Mouse (Mus musculus): ENCODE data around the gene Agbl2.

Agbl2 gene

GRCm38 (mm10) chr2:90782458-90782857 lies at the start of gene Agbl2:
Gene Agbl2 (plus strand): TSS chr2:90782727.
- peak; percentile 28 to 32 for DNase-seq

DNA sequence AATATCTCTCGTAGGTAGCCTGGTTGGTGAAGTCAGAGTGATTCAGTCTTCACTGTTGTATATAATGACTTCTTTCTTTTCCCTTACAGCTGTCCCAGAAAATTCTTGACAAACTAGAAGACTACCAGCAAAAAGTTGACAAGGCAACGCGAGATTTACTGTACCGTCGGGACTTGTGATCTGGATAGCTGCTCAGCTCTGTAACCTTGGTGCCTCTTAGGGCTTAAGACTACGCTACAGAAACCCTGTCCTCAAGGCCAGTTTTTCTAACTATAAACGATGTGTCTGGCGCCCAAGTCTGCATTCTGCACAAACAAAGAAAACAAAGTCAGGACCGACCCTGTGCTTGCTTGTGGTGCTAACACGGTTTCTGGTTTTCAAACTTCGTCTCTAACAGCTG lies 47.2 kb upstream of the Agbl2 start:
- DNase-seq, result no peak

DNA sequence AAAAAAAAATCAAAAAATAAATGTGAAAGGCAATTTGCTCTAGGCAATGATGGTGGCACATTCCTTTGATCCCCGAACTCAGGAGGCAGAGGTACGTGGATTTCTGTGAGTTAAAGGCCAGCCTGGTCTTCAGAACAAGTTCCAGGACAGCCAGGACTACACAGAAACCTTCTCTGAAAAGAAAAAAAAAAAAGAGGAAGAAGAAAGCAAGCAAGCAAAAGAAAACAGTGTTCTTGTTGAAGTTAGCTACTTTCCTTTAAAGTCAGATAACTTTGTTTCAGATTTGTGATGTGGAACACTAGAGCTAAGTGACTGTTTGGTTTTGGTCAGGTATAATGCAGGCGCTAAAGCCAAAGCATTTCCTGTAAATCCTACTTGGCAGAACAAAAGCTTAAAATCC lies 43.7 kb upstream of the Agbl2 start:
- no peak for DNase-seq

DNA sequence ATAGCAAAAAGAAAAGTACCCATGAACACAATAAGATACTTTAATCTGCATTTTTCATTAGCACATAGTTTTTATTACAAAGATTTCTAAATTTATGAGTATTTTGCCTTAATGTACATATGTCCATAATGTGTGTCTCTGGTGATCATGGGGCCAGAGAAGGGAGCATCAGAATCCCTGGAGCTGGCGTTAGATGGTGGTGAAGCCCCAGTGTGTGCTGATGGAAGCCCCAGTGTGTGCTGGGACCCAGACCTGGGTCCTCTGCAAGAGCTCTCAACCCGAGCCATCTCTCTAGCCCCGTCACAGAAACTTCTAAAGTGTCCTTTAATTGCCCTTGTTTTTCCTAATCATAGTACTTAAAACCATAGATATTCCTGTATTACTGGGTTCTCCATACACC lies 43.2 kb upstream of the Agbl2 start:
- DNase-seq, result no peak

DNA sequence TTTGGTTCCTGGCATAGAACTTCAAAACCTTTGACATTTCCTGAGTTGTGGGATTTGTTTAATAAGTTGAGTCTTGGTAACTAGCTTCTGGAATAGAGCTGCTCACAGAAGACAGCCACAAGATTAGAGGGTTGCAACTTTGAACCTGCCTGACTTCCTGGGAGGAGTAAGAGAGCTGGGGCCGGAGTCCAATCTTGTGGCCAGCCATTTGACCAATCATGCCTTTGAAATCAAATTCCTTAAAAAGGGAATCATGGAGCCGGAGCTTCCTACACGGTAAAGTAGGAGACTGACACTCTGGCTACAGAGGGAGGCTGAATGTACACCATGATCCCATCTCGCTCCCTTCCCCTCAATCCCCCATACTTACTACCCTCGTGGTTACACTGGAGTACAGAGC lies 42.6 kb upstream of the Agbl2 start:
- no peak for DNase-seq

- peak in 1 of 2 experiments; percentile 20 for DNase-seq
Measured at GRCm38 (mm10) chr2:90744285-90745052, 38.1 kb upstream of the Agbl2 start.

GRCm38 (mm10) chr2:90745053-90745678 lies 37.4 kb upstream of the Agbl2 start, which contains the start of gene Fnbp4:
Gene Fnbp4 (plus strand): TSS chr2:90745370.
- DNase-seq, result peak; percentile 97 to 99

- DNase-seq, result no peak
Measured at GRCm38 (mm10) chr2:90745740-90746537, 36.6 kb upstream of the Agbl2 start.

- no peak for DNase-seq
Measured at GRCm38 (mm10) chr2:90746538-90746865, 36.0 kb upstream of the Agbl2 start.

- no peak for DNase-seq
Measured at GRCm38 (mm10) chr2:90747131-90747530, 35.4 kb upstream of the Agbl2 start.

DNA sequence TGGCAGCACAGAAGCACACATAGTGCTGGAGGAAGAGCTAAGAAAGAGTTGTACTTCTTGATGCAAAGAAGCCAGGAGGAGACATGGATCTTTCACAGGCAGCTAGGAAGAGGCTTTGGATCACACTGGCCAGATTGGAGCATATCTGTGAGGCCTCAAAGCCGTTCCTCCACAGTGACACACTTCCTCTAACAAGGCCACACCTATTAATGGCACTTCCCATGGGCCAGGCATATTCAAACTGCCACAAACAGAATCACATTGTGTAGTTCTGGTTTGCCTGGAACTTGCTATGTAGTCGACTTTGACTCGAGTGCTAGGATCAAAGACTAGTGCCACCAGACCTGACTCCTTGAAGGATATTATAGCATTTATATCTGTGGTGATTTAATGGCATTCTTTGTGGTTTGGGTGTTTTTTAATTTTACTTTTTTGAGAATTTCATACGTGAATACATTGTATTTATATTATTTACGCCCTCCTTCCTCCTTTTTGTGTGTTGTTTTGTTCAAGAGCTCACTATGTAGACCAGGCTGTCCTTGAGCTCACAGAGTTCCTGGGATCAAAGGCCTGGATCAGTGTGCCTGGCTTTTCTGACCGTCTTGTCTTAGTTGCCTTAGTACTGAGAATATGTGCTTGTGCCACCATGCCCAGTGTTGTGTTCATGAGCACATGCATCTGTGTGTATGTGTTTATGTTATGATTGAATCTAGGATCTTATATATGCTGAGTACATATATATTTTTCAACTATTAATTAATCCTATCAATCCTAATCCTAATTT lies 32.7 kb upstream of the Agbl2 start:
- DNase-seq, result no peak

GRCm38 (mm10) chr2:90753565-90753964 lies 29.0 kb upstream of the Agbl2 start:
- DNase-seq, result no peak

GRCm38 (mm10) chr2:90754188-90754587 lies 28.3 kb upstream of the Agbl2 start:
- DNase-seq, result no peak

- no peak for DNase-seq
Measured at GRCm38 (mm10) chr2:90765123-90765522, 17.4 kb upstream of the Agbl2 start.

GRCm38 (mm10) chr2:90781323-90781722 lies 1.2 kb upstream of the Agbl2 start:
- no peak for DNase-seq

DNA sequence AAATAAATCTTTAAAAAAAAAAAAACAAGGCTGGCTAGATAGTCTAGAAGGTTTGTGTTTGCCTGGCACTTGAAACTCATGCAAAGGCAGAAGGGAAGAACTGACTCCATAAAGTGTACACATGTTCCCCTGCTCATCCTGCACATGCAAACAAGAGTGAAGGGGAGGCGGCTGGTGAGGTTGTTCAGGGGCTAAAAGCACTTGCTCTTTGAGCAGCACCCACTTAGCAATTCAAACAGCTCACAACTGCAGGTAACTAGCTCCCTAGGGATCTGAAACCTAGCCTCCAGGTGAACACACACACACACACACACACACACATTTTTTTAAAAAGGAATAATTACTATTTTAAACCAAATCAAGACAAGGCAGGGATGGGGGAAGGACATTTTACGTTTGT lies 589 bp upstream of the Agbl2 start:
- no peak for DNase-seq

- peak; percentile 31 to 37 for DNase-seq
Measured at GRCm38 (mm10) chr2:90782901-90783486, 467 bp downstream of the Agbl2 start.

GRCm38 (mm10) chr2:90788126-90788525 lies 5.6 kb downstream of the Agbl2 start:
- no peak for DNase-seq

- no peak for DNase-seq
Measured at GRCm38 (mm10) chr2:90808241-90809126, 26.0 kb downstream of the Agbl2 start.

DNA sequence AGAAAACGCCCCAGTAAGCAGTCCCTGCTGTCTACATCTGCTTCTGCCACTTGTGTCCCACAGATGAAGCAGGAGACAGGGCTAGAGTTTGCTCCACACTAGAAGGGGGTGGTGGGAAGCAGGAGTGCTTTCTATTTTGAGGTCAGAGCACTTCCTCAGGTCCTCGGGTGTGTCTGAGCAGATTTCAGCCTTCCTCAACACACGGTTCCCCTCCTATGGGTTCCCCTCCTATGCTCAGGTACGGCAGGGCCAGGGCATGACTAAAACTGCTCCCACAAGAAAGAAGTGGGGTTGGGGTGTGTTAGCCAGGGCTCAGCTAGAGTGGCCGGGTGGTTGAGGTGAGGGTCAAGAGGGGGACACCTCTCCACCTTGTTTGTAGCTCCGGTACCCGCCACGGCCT lies 28.2 kb downstream of the Agbl2 start:
- DNase-seq, result no peak

DNA sequence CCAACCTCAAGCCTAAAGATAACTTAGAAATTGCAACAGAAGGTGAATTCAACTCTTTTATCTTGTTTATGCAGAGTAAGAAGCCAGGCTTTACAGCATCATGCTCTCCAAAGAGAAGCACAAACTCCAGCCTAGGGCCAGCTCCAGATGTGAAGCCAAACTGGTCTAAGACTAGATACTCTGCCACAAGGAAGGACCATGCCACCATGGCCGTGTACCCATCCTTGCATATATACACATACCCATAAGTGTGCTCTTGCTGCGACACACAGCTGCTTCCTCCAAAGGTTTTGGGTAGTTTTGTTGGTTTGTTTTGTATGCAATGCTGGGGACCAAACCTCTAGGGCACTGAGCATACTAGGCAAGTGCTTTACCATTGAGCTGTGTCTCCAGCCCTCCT lies 32.7 kb downstream of the Agbl2 start:
- DNase-seq, result no peak

- no peak for DNase-seq
Measured at GRCm38 (mm10) chr2:90816144-90816543, 33.6 kb downstream of the Agbl2 start.
